In genomic region chr11:57660814-57661213, GRCm38 (mm10) we compare ENCODE assay signal across 9 mouse cellular contexts. TPM values are rescaled to one million over a fixed set of nuclear protein-coding genes. Genes with fewer than 3 reads are reported as not detected.
DNase-seq lines count a peak whose midpoint lies in the region; ATAC-seq and TF ChIP-seq lines count a peak whose summit lies in the region.
"Had no signal": no experiment of that assay in that cellular context is flagged by ENCODE, and none has a peak within 500 bp of the region (broad histone marks: within the 10 kb centered on the region; RNA-seq: fewer than 3 reads in every experiment).

No protein-coding gene starts in this region.

- no peak overlapping the region for H3K27ac ChIP-seq in lung, postnatal 0 days (ENCODE audit: low read length)
- no peak overlapping the region for H3K27ac ChIP-seq in thymus, adult 2 months (ENCODE audit: control insufficient read depth, insufficient read depth, low read length)
- no peak overlapping the region for H3K27ac ChIP-seq in forebrain, embryonic 12.5 days
- H3K27ac ChIP-seq: forebrain, embryonic 10.5 days had no signal

- H3K9ac ChIP-seq in lung, postnatal 0 days (replicated peaks; ENCODE audit: low read depth) = no peak overlapping the region
- H3K9ac ChIP-seq in forebrain, embryonic 12.5 days = no peak overlapping the region

- TF ChIP-seq CTCF in lung, postnatal 0 days (IDR thresholded peaks at IDR 0.05) = no peak
- TF ChIP-seq CTCF in thymus, adult 2 months (IDR thresholded peaks at IDR 0.05; ENCODE audit: borderline replicate concordance, control insufficient read depth, extremely low read depth, insufficient read depth, low read length, poor library complexity) = no peak

- peak; percentile 28; the same call in 1 of the 2 replicates for ATAC-seq in lung, postnatal 0 days
- ATAC-seq in forebrain, embryonic 12.5 days (ENCODE audit: low FRiP score) = no peak

- no peaks in the 10 kb centered on the region for H3K9me3 ChIP-seq in lung, postnatal 0 days (ENCODE audit: low read length)
- no peaks in the 10 kb centered on the region for H3K9me3 ChIP-seq in forebrain, embryonic 12.5 days
- H3K9me3 ChIP-seq: forebrain, embryonic 10.5 days had no signal

- no peak for TF ChIP-seq EP300 in lung, postnatal 0 days (IDR thresholded peaks at IDR 0.05)

- 35% methylated on average over 5 of the region's 5 CpGs for WGBS in lung, postnatal 0 days
- WGBS in thymus, adult 2 months = 10% methylated on average over 5 of the region's 5 CpGs
- 60% methylated on average over 5 of the region's 5 CpGs for WGBS in forebrain, embryonic 12.5 days

- no peaks in the 10 kb centered on the region for H3K4me1 ChIP-seq in lung, postnatal 0 days (ENCODE audit: insufficient read depth, low read depth, low read length)
- peaks cover 59% of the 10 kb centered on the region for H3K4me1 ChIP-seq in thymus, adult 2 months (replicated peaks; ENCODE audit: control insufficient read depth, insufficient read depth, low read length)
- H3K4me1 ChIP-seq in forebrain, embryonic 12.5 days = peaks cover 20% of the 10 kb centered on the region

- H3K27me3 ChIP-seq in lung, postnatal 0 days (replicated peaks; ENCODE audit: insufficient read depth, low read length) = no peaks in the 10 kb centered on the region
- H3K27me3 ChIP-seq in thymus, adult 2 months (ENCODE audit: control insufficient read depth, insufficient read depth, low read length) = no peaks in the 10 kb centered on the region
- H3K27me3 ChIP-seq in forebrain, embryonic 12.5 days = no peaks in the 10 kb centered on the region

- no peaks in the 10 kb centered on the region for H3K36me3 ChIP-seq in lung, postnatal 0 days (ENCODE audit: insufficient read depth, low read length)
- H3K36me3 ChIP-seq in thymus, adult 2 months (ENCODE audit: control insufficient read depth, insufficient read depth, low read length) = no peaks in the 10 kb centered on the region
- H3K36me3 ChIP-seq in forebrain, embryonic 12.5 days (replicated peaks) = no peaks in the 10 kb centered on the region
- H3K36me3 ChIP-seq: forebrain, embryonic 10.5 days had no signal

- DNase-seq in lung, postnatal 0 days (ENCODE audit: low spot score) = no peak
- no peak for DNase-seq in lung, postnatal 14 days
- peak; percentile 54 for DNase-seq in R1 (ENCODE audit: low read depth, low spot score)
- peak; percentile 66 for DNase-seq in induced T-regulatory cell, adult 2 months (ENCODE audit: low read depth)
- DNase-seq in thymus, adult 2 months = peak; percentile 54
- no peak for DNase-seq in left cerebral cortex, adult 8-10 months (ENCODE audit: low spot score in 2 of 2)
- no peak for DNase-seq in cerebellum, adult 11-12 months

- no peak overlapping the region for H3K4me2 ChIP-seq in lung, postnatal 0 days (replicated peaks; ENCODE audit: low read depth, low read length)
- H3K4me2 ChIP-seq in forebrain, embryonic 12.5 days = no peak overlapping the region

- no peak overlapping the region for H3K4me3 ChIP-seq in lung, postnatal 0 days (ENCODE audit: low read depth, low read length)
- no peak overlapping the region for H3K4me3 ChIP-seq in thymus, adult 2 months (ENCODE audit: control insufficient read depth, insufficient read depth, low read length)
- H3K4me3 ChIP-seq in forebrain, embryonic 12.5 days (replicated peaks) = no peak overlapping the region
- H3K4me3 ChIP-seq: forebrain, embryonic 10.5 days had no signal

- no peak for TF ChIP-seq POLR2A in thymus, adult 2 months (IDR thresholded peaks at IDR 0.05; ENCODE audit: control insufficient read depth, extremely low read depth, insufficient read depth, low read length, poor library complexity)

RNA-seq across cellular contexts. Expression of gene Galnt10, which starts 15.6 kb away (rescaled TPM):
- polyA plus RNA-seq in lung, postnatal 0 days (2015; fragmentation: Nextera tagmentation; extraction: Ambion mirVana) = 6.1 and 6.4 TPM in 2 replicates
- 28.0 and 48.9 TPM in 2 replicates for polyA plus RNA-seq in thymus, adult 2 months (2012; rRNA removed)
- total RNA-seq in left cerebral cortex, adult 8-10 months (2022) = 1 to 10 TPM; 7.2 to 9.4 (median 8.6) TPM
- polyA plus RNA-seq in forebrain, embryonic 12.5 days (2016; fragmentation: Nextera tagmentation; extraction: Ambion mirVana) = 16.8 and 18.7 TPM in 2 replicates

Comparison
In these comparisons a context has a peak if more than half of its experiments do, and no peak if none do; other contexts are left out.
1. DNase-seq: peak in R1 (single experiment), induced T-regulatory cell, adult 2 months (single experiment) and thymus, adult 2 months (single experiment); none in lung, postnatal 0 days (single experiment), lung, postnatal 14 days (single experiment), left cerebral cortex, adult 8-10 months (0 of 2) and cerebellum, adult 11-12 months (single experiment).